8 mouse cellular contexts compared by ENCODE assay signal in the genomic region with DNA sequence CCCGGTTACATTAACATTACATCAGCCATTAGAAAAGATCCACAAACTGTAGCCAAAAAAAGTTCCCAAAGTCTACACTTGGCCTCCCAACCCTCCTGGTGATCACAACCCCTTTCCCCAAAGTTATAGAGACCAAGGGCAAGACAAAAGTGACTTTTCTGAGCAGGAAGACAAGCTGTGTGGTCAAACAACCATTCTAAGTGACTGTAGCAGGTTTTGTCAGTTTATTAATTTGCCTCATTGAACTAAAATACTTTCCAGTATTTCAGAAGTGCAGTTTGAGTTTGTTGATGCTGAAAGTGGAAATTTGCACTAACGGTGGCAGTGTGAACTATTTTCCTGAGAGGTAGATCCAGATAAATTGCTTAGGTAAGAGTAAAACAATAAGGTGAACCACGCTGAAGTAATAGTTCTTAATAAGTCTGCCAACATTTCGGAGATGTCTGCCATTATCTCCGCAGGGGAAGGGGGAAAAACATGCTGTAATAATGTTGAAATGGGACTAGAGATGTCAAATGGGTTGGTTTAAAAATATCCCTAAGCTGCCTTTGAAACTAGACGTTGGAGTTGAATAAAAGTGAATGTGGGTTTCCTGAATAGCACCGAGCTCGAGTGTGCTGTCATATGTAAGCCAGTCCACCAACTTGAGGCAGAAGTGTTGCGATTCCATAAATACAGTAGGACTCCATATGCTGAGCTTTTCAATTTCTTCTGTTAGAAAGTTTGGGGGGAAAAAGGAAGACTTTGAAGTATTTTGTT. TPM values are rescaled to one million over a fixed set of nuclear protein-coding genes. Genes with fewer than 3 reads are reported as not detected.
DNase-seq lines count a peak whose midpoint lies in the region; ATAC-seq and TF ChIP-seq lines count a peak whose summit lies in the region.

No protein-coding gene starts in this region.

- H3K36me3 ChIP-seq in erythroblast, embryonic 14.5 days (ENCODE audit: control insufficient read depth), result peaks cover 19% of the 10 kb centered on the region
- peaks cover 14% of the 10 kb centered on the region for H3K36me3 ChIP-seq in limb, embryonic 14.5 days (ENCODE audit: control insufficient read depth, insufficient read depth, low read length)
- H3K36me3 ChIP-seq in stomach, postnatal 0 days (ENCODE audit: control insufficient read depth, insufficient read depth, low read length), result peaks cover 11% of the 10 kb centered on the region

- peak overlapping the region; percentile 90 for H3K4me2 ChIP-seq in limb, embryonic 14.5 days (replicated peaks; ENCODE audit: low read depth, low read length, severe bottlenecking)
- peak overlapping the region; percentile 74 for H3K4me2 ChIP-seq in stomach, postnatal 0 days (replicated peaks; ENCODE audit: low read depth)

- TF ChIP-seq EP300 in stomach, postnatal 0 days (optimal IDR thresholded peaks at IDR 0.05), result no peak

- ATAC-seq in erythroblast, adult 5-6 weeks (replicated peaks; ENCODE audit: low FRiP score, poor library complexity, severe bottlenecking), result no peak
- no peak for ATAC-seq in limb, embryonic 14.5 days (ENCODE audit: low FRiP score, low read depth)
- ATAC-seq in stomach, postnatal 0 days (ENCODE audit: low FRiP score, low TSS enrichment), result no peak

- DNase-seq in thymus, postnatal 0 days (ENCODE audit: low spot score), result peak; percentile 29
- DNase-seq in thymus, postnatal 25 days, result no peak
- DNase-seq in limb, embryonic 14.5 days (ENCODE audit: low spot score), result no peak
- no peak for DNase-seq in stomach, postnatal 0 days (ENCODE audit: low spot score)
- no peak for DNase-seq in urinary bladder, adult 2 months (ENCODE audit: low spot score)
- no peak for DNase-seq in layer of hippocampus, postnatal 25 days (ENCODE audit: extremely low spot score in 1 of 2, low spot score in 1 of 2)

- no peak for TF ChIP-seq POLR2A in limb, embryonic 14.5 days (IDR thresholded peaks at IDR 0.05; ENCODE audit: borderline replicate concordance, extremely low read depth, insufficient read depth, insufficient read length)

- H3K27me3 ChIP-seq in erythroblast, embryonic 14.5 days (ENCODE audit: control insufficient read depth), result peaks cover 16% of the 10 kb centered on the region
- no peaks in the 10 kb centered on the region for H3K27me3 ChIP-seq in limb, embryonic 14.5 days (ENCODE audit: control insufficient read depth, insufficient read depth, low read length)
- no peaks in the 10 kb centered on the region for H3K27me3 ChIP-seq in stomach, postnatal 0 days (ENCODE audit: control insufficient read depth, insufficient read depth, low read length)

- 36% methylated on average over 9 of the region's 9 CpGs for WGBS in limb, embryonic 14.5 days
- WGBS in stomach, postnatal 0 days, result 32% methylated on average over 9 of the region's 9 CpGs

- no peaks in the 10 kb centered on the region for H3K9me3 ChIP-seq in erythroblast, embryonic 14.5 days (ENCODE audit: control insufficient read depth, low read length)
- H3K9me3 ChIP-seq in limb, embryonic 14.5 days (ENCODE audit: control insufficient read depth, low read length), result no peaks in the 10 kb centered on the region
- no peaks in the 10 kb centered on the region for H3K9me3 ChIP-seq in stomach, postnatal 0 days (ENCODE audit: control insufficient read depth, low read length)

- H3K4me3 ChIP-seq in erythroblast, embryonic 14.5 days (replicated peaks), result peak overlapping the region; percentile 91
- H3K4me3 ChIP-seq in limb, embryonic 14.5 days (replicated peaks; ENCODE audit: low read length), result peak overlapping the region; percentile 73
- peak overlapping the region; percentile 68 for H3K4me3 ChIP-seq in stomach, postnatal 0 days (ENCODE audit: low read depth, low read length)

- no peak for TF ChIP-seq CTCF in stomach, postnatal 0 days (IDR thresholded peaks at IDR 0.05; ENCODE audit: low read depth)

- H3K4me1 ChIP-seq in erythroblast, embryonic 14.5 days (ENCODE audit: control insufficient read depth), result peaks cover 37% of the 10 kb centered on the region
- peaks cover 30% of the 10 kb centered on the region for H3K4me1 ChIP-seq in limb, embryonic 14.5 days (ENCODE audit: control insufficient read depth, insufficient read depth, low read length)
- H3K4me1 ChIP-seq in stomach, postnatal 0 days (replicated peaks; ENCODE audit: control insufficient read depth, insufficient read depth), result no peaks in the 10 kb centered on the region

- H3K9ac ChIP-seq in limb, embryonic 14.5 days (ENCODE audit: low read depth, low read length, severe bottlenecking), result peak overlapping the region; percentile 88; the same call in 1 of the 2 replicates
- H3K9ac ChIP-seq in stomach, postnatal 0 days (ENCODE audit: low read length), result peak overlapping the region; percentile 91

- no peak overlapping the region for H3K27ac ChIP-seq in limb, embryonic 14.5 days (replicated peaks; ENCODE audit: low read depth, low read length)
- peak overlapping the region; percentile 96; the same call in 1 of the 2 replicates for H3K27ac ChIP-seq in stomach, postnatal 0 days (replicated peaks)

RNA-seq across cellular contexts. Expression of a gene that starts 1.8 kb away (rescaled TPM):
- polyA plus RNA-seq in erythroblast, embryonic 14.5 days (2012), result 0.26 and 1.0 TPM in 2 replicates
- total RNA-seq in erythroblast, adult 5-6 weeks (2015; ENCODE audit: low replicate concordance), result 10.7 and 13.8 TPM in 2 replicates
- total RNA-seq in erythroblast, adult 5-6 weeks (2017; ENCODE audit: low replicate concordance), result 10.5 and 16.0 TPM in 2 replicates
- polyA plus RNA-seq in thymus, postnatal 0 days (2015; fragmentation: Nextera tagmentation; extraction: Ambion mirVana), result 5.9 and 7.1 TPM in 2 replicates
- 18.1 and 20.2 TPM in 2 replicates for polyA plus RNA-seq in limb, embryonic 14.5 days (2012; rRNA removed)
- polyA plus RNA-seq in limb, embryonic 14.5 days (2014; fragmentation: Nextera tagmentation; extraction: Ambion mirVana), result 3.1 and 3.8 TPM in 2 replicates
- polyA plus RNA-seq in stomach, postnatal 0 days (2015; fragmentation: Nextera tagmentation; extraction: Ambion mirVana), result 1.4 and 1.6 TPM in 2 replicates
- 11.9 and 27.0 TPM in 2 replicates for polyA plus RNA-seq in urinary bladder, adult 2 months (2012; rRNA removed)
- total RNA-seq in layer of hippocampus, postnatal 25 days (2021), result 100 to 1,000 TPM; 563 to 635 TPM
